Mouse (Mus musculus) spleen, adult 2 months (tissue): ENCODE results near the gene Casq1.

ENCODE experiments used
- CTCF ChIP-seq: fragments of 200-500 bp; IDR thresholded peaks from 2 replicates; pipeline ENCODE4 v1.5.1; 2011; ENCODE audit warnings: mild to moderate bottlenecking, inconsistent platforms; ENCODE audit not compliant: insufficient read depth, insufficient read length, insufficient replicate concordance; ENCODE audit errors: extremely low read depth
- POLR2A ChIP-seq: fragments of 200-500 bp; IDR thresholded peaks from 2 replicates; pipeline ENCODE4 v1.6.1; 2011; ENCODE audit warnings: low read depth, low read length, inconsistent platforms

DNA sequence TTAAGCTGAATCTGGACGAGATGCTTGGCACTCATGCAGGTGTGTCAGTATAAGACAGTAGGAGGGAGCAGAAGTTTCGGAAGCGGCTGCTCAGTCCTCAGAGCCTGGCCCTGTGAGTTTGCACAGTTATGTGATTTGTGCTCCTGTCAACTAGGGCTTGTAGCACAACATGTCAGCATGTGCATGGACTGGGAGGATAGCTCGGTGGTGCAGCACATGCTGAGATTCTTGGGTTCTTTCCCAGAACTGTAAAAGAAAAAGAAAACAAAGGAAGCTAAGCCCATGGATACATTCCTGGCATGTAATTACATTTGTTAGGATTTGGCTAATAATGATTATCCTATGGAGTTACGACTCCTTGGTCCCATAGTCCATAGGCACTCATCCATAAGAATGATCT, 46.5 kb downstream of the Casq1 start:
- TF ChIP-seq CTCF: no peak
- TF ChIP-seq POLR2A: no peak
